ENCODE assay signal across 10 mouse cellular contexts in the genomic region with DNA sequence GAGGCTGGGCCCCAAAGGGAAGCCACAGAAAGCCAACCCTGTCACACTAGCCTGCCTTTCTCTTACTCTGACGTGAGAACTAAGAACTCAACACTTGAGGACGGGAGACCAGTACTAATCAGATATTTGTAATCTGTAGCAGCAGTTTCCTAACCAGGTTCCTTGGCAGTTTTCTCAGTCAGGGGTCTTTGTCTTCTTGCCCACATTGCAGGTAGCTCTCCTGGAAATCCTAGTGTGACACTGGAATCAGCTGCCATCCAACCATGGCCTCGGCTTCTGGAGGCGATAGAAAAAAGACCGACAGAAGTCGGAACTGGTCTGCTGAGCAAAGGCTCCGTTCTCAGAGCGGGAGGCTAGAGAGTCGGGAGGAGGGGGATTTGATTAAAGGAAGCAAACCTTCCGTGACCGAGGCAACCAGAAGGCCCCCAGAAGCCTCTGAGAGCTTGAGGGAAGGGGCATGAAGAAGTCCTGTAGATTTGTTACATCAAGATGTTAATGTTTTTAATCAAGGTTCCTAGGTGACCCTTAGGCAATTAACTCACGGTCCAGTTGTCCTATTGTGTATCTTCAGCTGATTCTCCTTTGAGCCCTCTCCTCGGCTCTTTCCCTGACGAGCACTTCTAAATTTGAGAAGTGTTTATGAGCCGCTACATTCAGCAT.
DNase-seq lines count a peak whose midpoint lies in the region; ATAC-seq and TF ChIP-seq lines count a peak whose summit lies in the region.
"Had no signal": no experiment of that assay in that cellular context is flagged by ENCODE, and none has a peak within 500 bp of the region (broad histone marks: within the 10 kb centered on the region; RNA-seq: fewer than 3 reads in every experiment).

No protein-coding gene starts in this region.

- no peak overlapping the region for H3K9ac ChIP-seq in hindbrain, embryonic 11.5 days (ENCODE audit: low read depth, low read length)
- peak overlapping the region; percentile 20; the same call in 1 of the 2 replicates for H3K9ac ChIP-seq in midbrain, postnatal 0 days (replicated peaks; ENCODE audit: low read length, poor library complexity, severe bottlenecking)
- H3K9ac ChIP-seq: liver, embryonic 13.5 days had no signal

- H3K4me2 ChIP-seq in hindbrain, embryonic 11.5 days (replicated peaks; ENCODE audit: low read depth, low read length): peak overlapping the region; percentile 27
- H3K4me2 ChIP-seq in midbrain, postnatal 0 days (ENCODE audit: low read depth, low read length, poor library complexity, severe bottlenecking): peak overlapping the region; percentile 44
- H3K4me2 ChIP-seq: liver, embryonic 13.5 days had no signal

- H3K27me3 ChIP-seq in embryonic facial prominence, embryonic 10.5 days (replicated peaks; ENCODE audit: low read depth, poor library complexity, severe bottlenecking): peaks cover 21% of the 10 kb centered on the region
- H3K27me3 ChIP-seq in hindbrain, embryonic 11.5 days (ENCODE audit: control insufficient read depth, insufficient read depth, low read length): no peaks in the 10 kb centered on the region
- no peaks in the 10 kb centered on the region for H3K27me3 ChIP-seq in midbrain, postnatal 0 days (ENCODE audit: insufficient read depth, low read length)
- H3K27me3 ChIP-seq: liver, embryonic 13.5 days had no signal

- H3K4me1 ChIP-seq in embryonic facial prominence, embryonic 10.5 days: peaks cover 13% of the 10 kb centered on the region
- H3K4me1 ChIP-seq in hindbrain, embryonic 11.5 days (replicated peaks; ENCODE audit: control insufficient read depth, insufficient read depth, low read length): no peaks in the 10 kb centered on the region
- peaks cover 3% of the 10 kb centered on the region; the same call in 1 of the 2 replicates for H3K4me1 ChIP-seq in midbrain, postnatal 0 days (ENCODE audit: insufficient read depth, low read length)
- H3K4me1 ChIP-seq: liver, embryonic 13.5 days had no signal

- H3K4me3 ChIP-seq in embryonic facial prominence, embryonic 10.5 days: peak overlapping the region; percentile 43
- H3K4me3 ChIP-seq in hindbrain, embryonic 11.5 days (ENCODE audit: low read depth, low read length): no peak overlapping the region
- H3K4me3 ChIP-seq in midbrain, postnatal 0 days (ENCODE audit: low read depth, low read length): peak overlapping the region; percentile 21
- H3K4me3 ChIP-seq: liver, embryonic 13.5 days had no signal

- no peak for TF ChIP-seq CTCF in midbrain, postnatal 0 days (IDR thresholded peaks at IDR 0.05)

- ATAC-seq in hindbrain, embryonic 11.5 days (ENCODE audit: low FRiP score): peak; percentile 84
- 0 out of 2 replicates have a peak, but pooled peaks have one; percentile 27 for ATAC-seq in midbrain, postnatal 0 days (ENCODE audit: low FRiP score)

- peak; percentile 26 to 35 for DNase-seq in layer of hippocampus, postnatal 10 days (ENCODE audit: low spot score in 2 of 2)
- no peak for DNase-seq in layer of hippocampus, adult 9-10 months (ENCODE audit: low spot score)
- DNase-seq in embryonic facial prominence, embryonic 10.5 days (ENCODE audit: low spot score): peak; percentile 57
- peak; percentile 72 for DNase-seq in hindbrain, embryonic 11.5 days (ENCODE audit: low spot score)
- peak; percentile 72 for DNase-seq in midbrain, postnatal 0 days (ENCODE audit: low spot score)
- DNase-seq in spleen, postnatal 10 days (ENCODE audit: low spot score in 2 of 2): no peak
- DNase-seq in urinary bladder, postnatal 14 days (ENCODE audit: low spot score): no peak
- no peak for DNase-seq in right cerebral cortex, adult 2 months (ENCODE audit: low spot score in 2 of 2)
- DNase-seq: liver, embryonic 13.5 days; right cerebral cortex, postnatal 14 days had no signal

- WGBS in embryonic facial prominence, embryonic 10.5 days: 8% methylated on average over 15 of the region's 15 CpGs
- 6% methylated on average over 15 of the region's 15 CpGs for WGBS in hindbrain, embryonic 11.5 days
- WGBS in midbrain, postnatal 0 days: 7% methylated on average over 15 of the region's 15 CpGs

- H3K9me3 ChIP-seq in embryonic facial prominence, embryonic 10.5 days: no peaks in the 10 kb centered on the region
- H3K9me3 ChIP-seq in hindbrain, embryonic 11.5 days (ENCODE audit: control insufficient read depth, low read length): no peaks in the 10 kb centered on the region
- no peaks in the 10 kb centered on the region for H3K9me3 ChIP-seq in midbrain, postnatal 0 days (ENCODE audit: low read length)
- H3K9me3 ChIP-seq: liver, embryonic 13.5 days had no signal

- peak overlapping the region; percentile 63 for H3K27ac ChIP-seq in embryonic facial prominence, embryonic 10.5 days (replicated peaks)
- H3K27ac ChIP-seq in hindbrain, embryonic 11.5 days (ENCODE audit: low read depth, low read length): no peak overlapping the region
- no peak overlapping the region for H3K27ac ChIP-seq in midbrain, postnatal 0 days (ENCODE audit: low read depth, low read length)
- H3K27ac ChIP-seq: liver, embryonic 13.5 days had no signal

- H3K36me3 ChIP-seq in embryonic facial prominence, embryonic 10.5 days (replicated peaks): no peaks in the 10 kb centered on the region
- H3K36me3 ChIP-seq in hindbrain, embryonic 11.5 days (ENCODE audit: control insufficient read depth, insufficient read depth, low read length): no peaks in the 10 kb centered on the region
- no peaks in the 10 kb centered on the region for H3K36me3 ChIP-seq in midbrain, postnatal 0 days (ENCODE audit: insufficient read depth, low read length)
- H3K36me3 ChIP-seq: liver, embryonic 13.5 days had no signal

Comparison
In these comparisons a context has a peak if more than half of its experiments do, and no peak if none do; other contexts are left out.
1. DNase-seq: peak in layer of hippocampus, postnatal 10 days (2 of 2), embryonic facial prominence, embryonic 10.5 days (single experiment), hindbrain, embryonic 11.5 days (single experiment) and midbrain, postnatal 0 days (single experiment); none in layer of hippocampus, adult 9-10 months (single experiment), spleen, postnatal 10 days (0 of 2), urinary bladder, postnatal 14 days (single experiment) and right cerebral cortex, adult 2 months (0 of 2).